Mouse (Mus musculus): Measurements from ENCODE around the gene Chst12. TPM values are rescaled to one million over a fixed set of nuclear protein-coding genes. Genes with fewer than 3 reads are reported as not detected.

Chst12 gene
- polyA plus RNA-seq, 1 experiment from 2014 or later: 18.4 TPM

DNA sequence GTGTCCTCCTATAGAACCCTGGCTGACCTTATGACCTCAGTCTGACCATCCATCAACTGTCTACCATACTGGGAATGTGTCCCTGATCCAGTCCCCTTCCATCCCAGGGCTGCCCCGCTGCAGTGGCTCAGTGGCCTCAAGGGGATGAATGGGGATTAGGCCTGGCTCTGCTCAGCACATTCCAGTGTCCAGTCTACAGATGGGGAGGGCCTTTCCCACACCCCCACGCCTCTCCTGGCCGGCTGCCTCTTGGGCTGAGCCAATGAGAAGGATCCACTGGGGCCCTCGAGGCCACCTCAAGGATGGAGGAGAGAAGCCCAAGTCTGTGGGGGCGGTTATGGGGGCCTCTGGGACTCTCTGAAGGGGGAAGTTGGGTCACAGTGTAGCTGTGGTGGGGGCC is 60.1 kb downstream of the Chst12 start:
- H3K27ac ChIP-seq: no peak overlapping the region

DNA sequence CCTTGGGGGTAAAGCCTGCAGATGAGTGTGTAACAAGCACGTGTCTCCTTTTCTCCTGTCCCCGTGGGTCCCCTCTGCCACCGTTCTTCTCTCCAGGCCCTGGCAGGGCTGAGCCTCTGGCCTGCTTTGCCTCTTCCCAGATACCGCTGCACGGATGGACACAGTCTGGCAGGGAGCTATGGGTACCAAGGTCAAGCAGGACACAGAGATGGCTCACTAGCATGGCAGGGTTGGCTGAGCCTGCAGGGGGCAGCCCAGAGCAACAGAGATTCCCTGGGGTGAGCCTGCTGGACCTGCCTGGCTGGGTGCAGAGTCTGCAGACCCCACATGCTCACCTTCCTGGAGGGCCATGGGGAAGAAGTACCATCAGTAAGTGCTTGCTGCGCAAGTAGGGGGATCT is 60.5 kb downstream of the Chst12 start:
- no peaks in the 10 kb centered on the region for H3K36me3 ChIP-seq
- H3K4me1 ChIP-seq: peaks cover 39% of the 10 kb centered on the region
- H3K27ac ChIP-seq: no peak overlapping the region
- no peak overlapping the region for H3K4me2 ChIP-seq
- H3K27me3 ChIP-seq: no peaks in the 10 kb centered on the region
- no peak for ATAC-seq (ENCODE audit: insufficient number of reproducible peaks, insufficient read depth, low FRiP score, low TSS enrichment, low read depth)
- no peaks in the 10 kb centered on the region for H3K9me3 ChIP-seq
- H3K9ac ChIP-seq: no peak overlapping the region
- no peak overlapping the region for H3K4me3 ChIP-seq
- WGBS: 79% methylated on average over 6 of the region's 6 CpGs

More for the DNA sequence above, 60.1 kb downstream of the Chst12 start:
- Histone ChIP-seq H3K9me3 (no peaks in the 10 kb centered on the region), H3K36me3 (no peaks in the 10 kb centered on the region), H3K27me3 (no peaks in the 10 kb centered on the region), H3K4me1 (peaks cover 39% of the 10 kb centered on the region), H3K9ac (no peak overlapping the region), H3K4me3 (no peak overlapping the region), H3K4me2 (no peak overlapping the region)
- WGBS: 62% methylated on average over 5 of the region's 5 CpGs
- ATAC-seq (ENCODE audit: insufficient number of reproducible peaks, insufficient read depth, low FRiP score, low TSS enrichment, low read depth): no peak

DNA sequence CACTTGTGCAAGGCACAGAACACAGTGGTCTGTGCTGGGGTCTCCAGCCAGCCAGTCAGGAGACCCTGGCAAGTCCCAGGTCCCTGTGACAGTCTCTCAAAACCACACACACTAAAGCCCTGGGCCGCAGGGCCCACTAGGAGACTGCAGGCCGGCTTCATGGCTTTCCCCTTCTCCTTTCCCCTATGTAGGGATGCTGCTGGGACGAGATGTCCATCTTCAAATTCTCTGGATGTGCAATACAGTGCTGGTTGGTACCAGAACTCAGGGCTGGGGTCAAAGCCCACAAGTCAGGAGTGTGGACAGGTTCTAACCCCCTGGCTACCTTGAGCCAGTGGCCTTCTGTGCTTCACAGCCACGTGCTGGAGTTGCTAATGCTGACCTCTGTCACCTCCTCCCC is 60.9 kb downstream of the Chst12 start:
- H3K36me3 ChIP-seq: no peaks in the 10 kb centered on the region
- no peak overlapping the region for H3K4me3 ChIP-seq
- H3K4me2 ChIP-seq: no peak overlapping the region
- H3K27me3 ChIP-seq: no peaks in the 10 kb centered on the region
- H3K27ac ChIP-seq: no peak overlapping the region
- ATAC-seq (ENCODE audit: insufficient number of reproducible peaks, insufficient read depth, low FRiP score, low TSS enrichment, low read depth): no peak
- no peaks in the 10 kb centered on the region for H3K9me3 ChIP-seq
- H3K4me1 ChIP-seq: peaks cover 39% of the 10 kb centered on the region
- no peak overlapping the region for H3K9ac ChIP-seq
- WGBS: 71% methylated on average over 4 of the region's 4 CpGs

DNA sequence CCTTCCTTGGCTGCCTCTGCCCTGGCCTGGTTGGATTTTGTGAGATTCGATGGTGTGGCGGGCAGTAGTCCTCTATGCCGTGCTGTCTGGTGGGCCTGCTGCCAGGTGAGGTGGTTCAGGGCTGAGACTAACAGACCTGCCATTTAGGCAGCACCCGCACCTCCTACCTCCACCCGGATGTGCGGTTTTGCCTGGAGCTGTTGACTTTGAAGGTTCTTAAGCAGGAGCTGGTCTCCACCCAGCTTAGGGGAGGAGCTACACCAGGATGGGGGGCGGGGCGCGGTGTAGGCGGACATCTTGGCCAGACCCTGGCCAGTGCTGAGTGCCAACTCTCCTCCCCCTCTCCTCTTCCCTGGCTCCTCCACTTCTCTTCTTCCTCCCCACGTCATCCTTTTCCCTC is 62.0 kb downstream of the Chst12 start:
- Histone ChIP-seq H3K36me3 (no peaks in the 10 kb centered on the region), H3K27me3 (no peaks in the 10 kb centered on the region), H3K4me1 (peaks cover 43% of the 10 kb centered on the region), H3K9me3 (no peaks in the 10 kb centered on the region), H3K4me3 (no peak overlapping the region), H3K4me2 (peak overlapping the region; percentile 12; the same call in 1 of the 2 replicates), H3K27ac (peak overlapping the region; percentile 66), H3K9ac (no peak overlapping the region)
- 42% methylated on average over 11 of the region's 11 CpGs for WGBS
- ATAC-seq (ENCODE audit: insufficient number of reproducible peaks, insufficient read depth, low FRiP score, low TSS enrichment, low read depth): 0 out of 2 replicates have a peak, but pooled peaks have one; percentile 53

DNA sequence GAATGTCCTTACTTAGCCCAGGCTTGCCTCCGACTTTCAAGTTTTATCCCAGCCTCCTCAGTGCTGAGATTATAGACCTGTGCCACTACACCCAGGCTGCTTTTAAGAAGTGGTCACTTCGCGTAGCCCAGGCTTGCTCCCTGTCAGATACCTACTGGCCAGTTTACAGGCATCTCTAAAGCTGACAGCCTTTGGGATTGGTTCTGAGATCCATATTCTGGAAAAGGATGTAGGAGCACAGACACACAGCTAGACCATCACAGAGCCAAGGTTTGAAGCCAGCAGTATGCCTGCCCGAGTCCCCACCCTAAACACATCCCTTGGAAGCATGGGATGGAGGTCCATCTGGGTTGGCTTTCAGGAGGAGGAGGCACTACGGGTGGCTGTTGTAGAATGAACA is 62.4 kb downstream of the Chst12 start:
- H3K4me3 ChIP-seq: no peak overlapping the region
- no peaks in the 10 kb centered on the region for H3K27me3 ChIP-seq
- WGBS: 92% methylated on average over 5 of the region's 5 CpGs
- H3K36me3 ChIP-seq: no peaks in the 10 kb centered on the region
- ATAC-seq (ENCODE audit: insufficient number of reproducible peaks, insufficient read depth, low FRiP score, low TSS enrichment, low read depth): no peak
- peaks cover 43% of the 10 kb centered on the region for H3K4me1 ChIP-seq
- no peak overlapping the region for H3K4me2 ChIP-seq
- 0 out of 2 replicates have a peak overlapping the region, but pooled peaks have one; percentile 8 for H3K27ac ChIP-seq
- H3K9me3 ChIP-seq: no peaks in the 10 kb centered on the region
- no peak overlapping the region for H3K9ac ChIP-seq

DNA sequence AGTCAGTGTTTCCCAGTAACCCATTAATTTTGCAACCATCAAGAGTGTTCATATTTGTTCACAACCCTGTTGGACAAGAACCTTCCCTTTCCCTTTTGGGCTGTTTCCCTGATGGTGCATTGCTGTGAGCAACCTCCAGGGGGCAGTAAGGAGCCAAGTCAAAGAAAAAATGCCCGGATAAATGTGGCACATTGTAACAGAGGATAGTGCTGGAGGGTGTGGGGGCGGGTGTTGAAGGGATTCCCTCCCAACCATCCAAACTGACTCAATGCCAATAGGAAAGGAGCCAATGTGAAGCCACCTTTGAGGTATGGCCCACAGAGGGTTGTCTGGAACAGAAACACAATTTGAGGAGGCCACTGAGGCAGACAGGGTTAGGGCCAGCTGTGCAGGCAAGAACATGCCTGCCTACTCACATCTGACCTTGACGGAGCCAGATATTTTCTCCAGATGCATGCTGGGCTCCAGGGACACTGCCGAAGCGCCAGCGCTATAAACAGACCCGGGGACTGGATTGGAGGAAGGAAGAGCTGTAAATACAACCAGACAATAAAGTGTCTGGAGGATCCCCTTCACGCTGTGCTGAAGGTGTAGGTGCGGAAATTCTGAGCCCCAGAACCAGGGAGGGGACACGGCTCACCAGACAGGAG is 63.1 kb downstream of the Chst12 start:
- Histone ChIP-seq H3K4me3 (no peak overlapping the region), H3K27ac (peak overlapping the region; percentile 61), H3K36me3 (no peaks in the 10 kb centered on the region), H3K4me2 (0 out of 2 replicates have a peak overlapping the region, but pooled peaks have one; percentile 3), H3K9ac (no peak overlapping the region), H3K27me3 (no peaks in the 10 kb centered on the region), H3K4me1 (peaks cover 43% of the 10 kb centered on the region), H3K9me3 (no peaks in the 10 kb centered on the region)
- ATAC-seq (ENCODE audit: insufficient number of reproducible peaks, insufficient read depth, low FRiP score, low TSS enrichment, low read depth): no peak
- WGBS: 33% methylated on average over 10 of the region's 10 CpGs

DNA sequence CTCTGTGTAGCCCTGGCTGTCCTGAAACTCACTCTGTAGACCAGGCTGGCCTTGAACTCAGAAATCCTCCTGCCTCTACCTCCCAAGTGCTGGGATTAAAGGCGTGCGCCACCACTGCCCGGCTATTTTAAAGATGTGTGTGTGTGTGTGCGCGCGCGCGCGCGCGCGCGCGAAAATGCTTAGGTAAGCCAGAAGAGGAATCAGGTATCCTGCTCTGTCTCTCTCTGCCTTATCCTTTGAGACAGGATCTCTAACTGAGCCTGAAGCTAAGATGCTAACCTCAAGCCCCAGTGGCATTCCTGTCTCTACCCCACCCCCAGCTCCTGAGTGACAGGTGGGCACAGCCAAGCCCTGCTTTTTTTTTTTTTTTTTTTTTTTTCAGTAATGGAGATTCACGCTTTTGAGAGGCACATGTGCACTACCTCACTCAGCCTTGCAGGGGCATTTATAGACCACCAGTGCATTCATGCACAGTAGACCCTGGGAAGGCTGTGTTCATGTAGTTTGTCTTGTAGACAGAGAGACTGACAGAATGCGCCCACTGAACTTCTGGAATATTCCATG is 63.8 kb downstream of the Chst12 start:
- no peak overlapping the region for H3K4me3 ChIP-seq
- H3K27me3 ChIP-seq: no peaks in the 10 kb centered on the region
- WGBS: 74% methylated on average over 16 of the region's 16 CpGs
- H3K4me2 ChIP-seq: no peak overlapping the region
- no peaks in the 10 kb centered on the region for H3K36me3 ChIP-seq
- no peak overlapping the region for H3K9ac ChIP-seq
- peaks cover 43% of the 10 kb centered on the region for H3K4me1 ChIP-seq
- H3K27ac ChIP-seq: no peak overlapping the region
- ATAC-seq (ENCODE audit: insufficient number of reproducible peaks, insufficient read depth, low FRiP score, low TSS enrichment, low read depth): no peak
- no peaks in the 10 kb centered on the region for H3K9me3 ChIP-seq

DNA sequence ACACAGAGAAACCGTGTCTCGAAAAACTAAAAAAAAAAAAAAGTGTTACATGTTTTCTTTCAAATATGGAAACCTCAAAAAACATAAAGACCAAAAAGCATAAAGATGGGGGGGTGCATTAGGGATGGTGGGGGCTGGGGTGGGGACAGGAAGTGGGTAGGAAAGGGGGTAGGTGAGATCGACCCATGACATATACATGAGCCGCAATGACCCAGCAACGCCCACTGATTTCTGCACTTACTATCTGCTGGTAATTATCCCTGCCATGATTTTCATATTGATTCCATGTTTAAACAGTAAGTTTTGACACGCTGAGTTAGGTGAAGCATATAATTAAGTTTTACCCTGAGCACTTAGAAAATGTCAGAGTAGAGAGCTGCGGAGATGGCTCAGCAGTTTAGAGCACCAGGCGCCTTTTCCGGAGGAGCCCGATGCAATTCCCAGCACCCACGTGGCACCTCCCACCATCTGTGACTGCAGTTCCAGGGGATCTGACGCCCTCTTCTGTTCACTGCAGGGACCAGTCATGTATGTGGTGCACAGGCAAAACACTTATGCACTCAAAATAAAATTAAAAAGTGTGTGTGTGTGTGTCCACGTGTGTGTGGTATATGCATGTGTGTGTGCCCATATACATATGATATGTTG is 65.0 kb downstream of the Chst12 start:
- H3K36me3 ChIP-seq: no peaks in the 10 kb centered on the region
- no peak for ATAC-seq (ENCODE audit: insufficient number of reproducible peaks, insufficient read depth, low FRiP score, low TSS enrichment, low read depth)
- H3K9me3 ChIP-seq: no peaks in the 10 kb centered on the region
- 77% methylated on average over 13 of the region's 13 CpGs for WGBS
- H3K4me3 ChIP-seq: no peak overlapping the region
- no peak overlapping the region for H3K4me2 ChIP-seq
- no peak overlapping the region for H3K27ac ChIP-seq
- no peak overlapping the region for H3K9ac ChIP-seq
- H3K27me3 ChIP-seq: no peaks in the 10 kb centered on the region
- H3K4me1 ChIP-seq: peaks cover 40% of the 10 kb centered on the region

DNA sequence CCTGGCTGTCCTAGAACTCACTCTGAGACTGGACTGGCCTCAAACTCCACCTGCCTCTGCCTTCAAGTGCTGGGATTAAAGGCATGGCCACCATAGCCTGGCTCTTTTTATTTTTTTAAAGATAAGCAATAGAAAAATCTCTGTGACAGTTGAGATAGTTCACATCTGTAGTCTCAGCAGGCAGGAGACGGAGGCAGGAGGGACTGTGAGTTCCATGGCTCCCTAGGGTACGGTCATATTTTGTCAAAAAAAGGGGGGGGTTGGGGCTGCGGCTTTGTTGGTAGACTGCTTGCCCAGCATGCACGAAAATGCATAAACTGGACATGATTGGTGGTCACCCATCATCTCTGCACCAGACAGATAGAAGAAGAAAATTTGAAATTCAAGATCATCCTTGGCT is 65.9 kb downstream of the Chst12 start:
- H3K36me3 ChIP-seq: no peaks in the 10 kb centered on the region
- no peaks in the 10 kb centered on the region for H3K27me3 ChIP-seq
- no peak overlapping the region for H3K4me2 ChIP-seq
- no peak overlapping the region for H3K4me3 ChIP-seq
- no peak overlapping the region for H3K9ac ChIP-seq
- ATAC-seq (ENCODE audit: insufficient number of reproducible peaks, insufficient read depth, low FRiP score, low TSS enrichment, low read depth): no peak
- peaks cover 36% of the 10 kb centered on the region for H3K4me1 ChIP-seq
- WGBS: 72% methylated on average over 4 of the region's 4 CpGs
- H3K9me3 ChIP-seq: no peaks in the 10 kb centered on the region
- no peak overlapping the region for H3K27ac ChIP-seq

DNA sequence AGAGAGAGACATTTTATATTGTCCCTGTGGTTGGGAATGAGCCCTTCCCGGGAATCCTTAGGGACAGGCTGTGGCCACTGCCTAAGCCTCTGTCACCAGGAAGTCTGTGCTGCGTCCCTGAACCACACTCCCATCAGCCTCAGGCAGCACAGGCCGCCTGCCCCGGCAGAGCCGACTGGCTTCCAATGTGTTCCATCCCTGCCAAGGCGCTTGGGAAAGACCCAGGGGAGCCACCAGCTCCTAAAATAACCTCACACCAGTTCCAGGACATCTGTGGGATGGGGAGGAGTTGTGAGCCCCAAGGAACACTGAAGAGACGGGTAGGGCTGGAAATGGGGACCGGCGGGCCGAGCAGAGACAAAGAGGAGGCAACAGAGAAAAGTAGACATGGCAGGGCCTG is 66.3 kb downstream of the Chst12 start:
- H3K9me3 ChIP-seq: no peaks in the 10 kb centered on the region
- H3K9ac ChIP-seq: 0 out of 2 replicates have a peak overlapping the region, but pooled peaks have one; percentile 36
- H3K4me1 ChIP-seq: peaks cover 32% of the 10 kb centered on the region
- H3K27ac ChIP-seq: peak overlapping the region; percentile 33; the same call in 1 of the 2 replicates
- no peak for ATAC-seq (ENCODE audit: insufficient number of reproducible peaks, insufficient read depth, low FRiP score, low TSS enrichment, low read depth)
- H3K36me3 ChIP-seq: no peaks in the 10 kb centered on the region
- H3K4me3 ChIP-seq: no peak overlapping the region
- H3K27me3 ChIP-seq: no peaks in the 10 kb centered on the region
- H3K4me2 ChIP-seq: no peak overlapping the region
- WGBS: 54% methylated on average over 10 of the region's 10 CpGs

DNA sequence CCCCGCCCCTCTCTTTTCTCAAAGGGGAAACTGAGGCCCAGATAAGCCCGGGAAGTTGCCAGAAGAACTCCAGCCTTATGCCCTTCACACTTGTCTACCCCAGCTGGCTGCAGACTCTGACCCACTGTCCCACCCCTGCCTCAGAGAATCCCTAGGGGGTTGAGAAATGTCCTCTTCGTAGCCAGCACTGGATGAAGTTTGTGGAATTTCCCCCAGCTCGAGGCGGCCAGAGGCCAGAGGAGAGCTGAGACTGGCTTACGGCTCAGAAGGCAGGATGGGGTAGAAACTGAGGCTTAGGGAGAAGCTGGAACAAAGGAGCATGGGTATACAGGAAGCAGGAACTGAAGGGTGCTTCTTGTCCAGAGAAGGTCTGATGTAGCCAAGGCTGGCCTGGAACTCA is 67.3 kb downstream of the Chst12 start:
- Histone ChIP-seq H3K27ac (no peak overlapping the region), H3K4me1 (peaks cover 22% of the 10 kb centered on the region), H3K4me2 (no peak overlapping the region), H3K27me3 (no peaks in the 10 kb centered on the region), H3K9me3 (no peaks in the 10 kb centered on the region), H3K36me3 (no peaks in the 10 kb centered on the region), H3K4me3 (no peak overlapping the region), H3K9ac (no peak overlapping the region)
- ATAC-seq (ENCODE audit: insufficient number of reproducible peaks, insufficient read depth, low FRiP score, low TSS enrichment, low read depth): no peak
- 72% methylated on average over 6 of the region's 6 CpGs for WGBS
